Mouse (Mus musculus) megakaryocyte, embryonic 14.5 days (primary cell): ENCODE results near the gene Gigyf1. TPM values are rescaled to one million over a fixed set of nuclear protein-coding genes. Genes with fewer than 3 reads are reported as not detected.

Source experiments
- H3K27me3 ChIP-seq: replicated peaks from 2 replicates; pipeline ENCODE3; 2012; ENCODE audit warnings: inconsistent platforms
- H3K36me3 ChIP-seq: replicated peaks from 2 replicates; pipeline ENCODE3; 2012; ENCODE audit warnings: low read length, inconsistent platforms, mixed read lengths
- H3K4me1 ChIP-seq: 2 replicates; pipeline ENCODE4 v1.6.1; 2012; ENCODE audit warnings: inconsistent platforms
- H3K4me3 ChIP-seq: replicated peaks from 2 replicates; pipeline ENCODE3; 2012; ENCODE audit warnings: moderate library complexity, mild to moderate bottlenecking, inconsistent platforms
- H3K9me3 ChIP-seq: 2 replicates; pipeline ENCODE4 v1.6.1; 2012; ENCODE audit warnings: inconsistent platforms
- FLI1 ChIP-seq: IDR thresholded peaks from 2 replicates; pipeline ENCODE4 v1.6.1; 2012; ENCODE audit warnings: low read length, inconsistent platforms, mixed read lengths
- GATA1 ChIP-seq: IDR thresholded peaks from 3 replicates; pipeline ENCODE4 v1.6.1; 2012; ENCODE audit warnings: mixed read lengths, low read length, inconsistent platforms, borderline replicate concordance
- polyA plus RNA-seq: library from polyadenylated mRNA; stranded (reverse); fragments of >175 nt; gene quantifications from 2 replicates; pipeline ENCODE4 v1.2.3, GENCODE M21; 2012; ENCODE audit warnings: low replicate concordance; ENCODE audit not compliant: insufficient read depth

Gigyf1 gene
- polyA plus RNA-seq, 1 experiment: 15.3 TPM

GRCm38 (mm10) chr5:137532131-137532807, 13.9 kb downstream of the Gigyf1 start:
- peak overlapping the region; percentile 99 for H3K4me3 ChIP-seq

GRCm38 (mm10) chr5:137532808-137533116, 14.4 kb downstream of the Gigyf1 start:
- TF ChIP-seq GATA1 (no peak), FLI1 (no peak)
- Histone ChIP-seq H3K4me1 (peaks cover 53% of the 10 kb centered on the region), H3K27me3 (peaks cover 8% of the 10 kb centered on the region), H3K9me3 (peaks cover 7% of the 10 kb centered on the region), H3K36me3 (peaks cover 30% of the 10 kb centered on the region), H3K4me3 (peak overlapping the region; percentile 99)

More at GRCm38 (mm10) chr5:137532131-137532807, 13.9 kb downstream of the Gigyf1 start:
- no peak for TF ChIP-seq FLI1
- TF ChIP-seq GATA1: no peak
- Histone ChIP-seq H3K36me3 (peaks cover 35% of the 10 kb centered on the region), H3K4me1 (peaks cover 54% of the 10 kb centered on the region), H3K27me3 (peaks cover 7% of the 10 kb centered on the region), H3K9me3 (peaks cover 7% of the 10 kb centered on the region)

- Histone ChIP-seq H3K4me3 (peak within 1 kb of the TSS; percentile 99), H3K4me1 (peaks cover 50% of the 10 kb centered on the region), H3K27me3 (peaks cover 9% of the 10 kb centered on the region), H3K36me3 (peaks cover 25% of the 10 kb centered on the region), H3K9me3 (peaks cover 7% of the 10 kb centered on the region)
- TF ChIP-seq GATA1: no peak
- no peak for TF ChIP-seq FLI1
These were observed 14.9 kb downstream of the Gigyf1 start, which contains the start of the genes Epo and Gnb2 for GRCm38 (mm10) chr5:137533117-137533827. TSS of gene Epo (minus strand) at chr5:137533242. TSS of gene Gnb2 (minus strand) at chr5:137533510.

- peaks cover 15% of the 10 kb centered on the region for H3K27me3 ChIP-seq
- H3K9me3 ChIP-seq: peaks cover 7% of the 10 kb centered on the region
- no peak for TF ChIP-seq GATA1
- TF ChIP-seq FLI1: no peak
- H3K36me3 ChIP-seq: peaks cover 10% of the 10 kb centered on the region
- peaks cover 35% of the 10 kb centered on the region for H3K4me1 ChIP-seq
- peak overlapping the region; percentile 11 for H3K4me3 ChIP-seq
These were observed 16.4 kb downstream of the Gigyf1 start for GRCm38 (mm10) chr5:137534762-137535161.

- Histone ChIP-seq H3K36me3 (peaks cover 4% of the 10 kb centered on the region), H3K9me3 (peaks cover 7% of the 10 kb centered on the region), H3K4me3 (no peak overlapping the region), H3K27me3 (peaks cover 15% of the 10 kb centered on the region), H3K4me1 (peaks cover 29% of the 10 kb centered on the region)
- no peak for TF ChIP-seq FLI1
- no peak for TF ChIP-seq GATA1
These were observed 17.0 kb downstream of the Gigyf1 start for GRCm38 (mm10) chr5:137535318-137535717.

- peaks cover 22% of the 10 kb centered on the region for H3K4me1 ChIP-seq
These were observed 19.1 kb downstream of the Gigyf1 start for GRCm38 (mm10) chr5:137537461-137537860.

GRCm38 (mm10) chr5:137539291-137539801, 21.0 kb downstream of the Gigyf1 start:
- Histone ChIP-seq H3K9me3 (peaks cover 7% of the 10 kb centered on the region), H3K27me3 (peaks cover 22% of the 10 kb centered on the region), H3K36me3 (no peaks in the 10 kb centered on the region), H3K4me3 (no peak overlapping the region), H3K4me1 (peaks cover 14% of the 10 kb centered on the region; the same call in 1 of the 2 replicates)
- TF ChIP-seq FLI1 (no peak), GATA1 (no peak)

More at GRCm38 (mm10) chr5:137537461-137537860, 19.1 kb downstream of the Gigyf1 start:
- Histone ChIP-seq H3K36me3 (no peaks in the 10 kb centered on the region), H3K27me3 (peaks cover 22% of the 10 kb centered on the region), H3K4me3 (no peak overlapping the region), H3K9me3 (peaks cover 7% of the 10 kb centered on the region)
- no peak for TF ChIP-seq GATA1

GRCm38 (mm10) chr5:137540991-137541390, 22.6 kb downstream of the Gigyf1 start:
- H3K4me3 ChIP-seq: no peak overlapping the region
- TF ChIP-seq FLI1 (no peak), GATA1 (no peak)
- no peaks in the 10 kb centered on the region for H3K36me3 ChIP-seq
- peaks cover 3% of the 10 kb centered on the region; the same call in 1 of the 2 replicates for H3K4me1 ChIP-seq
- H3K27me3 ChIP-seq: peaks cover 34% of the 10 kb centered on the region
- peaks cover 7% of the 10 kb centered on the region for H3K9me3 ChIP-seq

- H3K27me3 ChIP-seq: peaks cover 28% of the 10 kb centered on the region
- H3K9me3 ChIP-seq: no peaks in the 10 kb centered on the region
- no peak for TF ChIP-seq GATA1
- TF ChIP-seq FLI1: no peak
- H3K4me3 ChIP-seq: no peak overlapping the region
- H3K36me3 ChIP-seq: no peaks in the 10 kb centered on the region
- peaks cover 3% of the 10 kb centered on the region; the same call in 1 of the 2 replicates for H3K4me1 ChIP-seq
These were observed 23.6 kb downstream of the Gigyf1 start for GRCm38 (mm10) chr5:137541768-137542540.

GRCm38 (mm10) chr5:137544926-137545325, 26.6 kb downstream of the Gigyf1 start:
- peaks cover 24% of the 10 kb centered on the region for H3K27me3 ChIP-seq
- TF ChIP-seq GATA1 (no peak), FLI1 (no peak)
- H3K4me3 ChIP-seq: no peak overlapping the region
- H3K4me1 ChIP-seq: peaks cover 3% of the 10 kb centered on the region; the same call in 1 of the 2 replicates
- no peaks in the 10 kb centered on the region for H3K9me3 ChIP-seq
- H3K36me3 ChIP-seq: no peaks in the 10 kb centered on the region
